ENCODE assay signal across 21 mouse cellular contexts in the genomic region with DNA sequence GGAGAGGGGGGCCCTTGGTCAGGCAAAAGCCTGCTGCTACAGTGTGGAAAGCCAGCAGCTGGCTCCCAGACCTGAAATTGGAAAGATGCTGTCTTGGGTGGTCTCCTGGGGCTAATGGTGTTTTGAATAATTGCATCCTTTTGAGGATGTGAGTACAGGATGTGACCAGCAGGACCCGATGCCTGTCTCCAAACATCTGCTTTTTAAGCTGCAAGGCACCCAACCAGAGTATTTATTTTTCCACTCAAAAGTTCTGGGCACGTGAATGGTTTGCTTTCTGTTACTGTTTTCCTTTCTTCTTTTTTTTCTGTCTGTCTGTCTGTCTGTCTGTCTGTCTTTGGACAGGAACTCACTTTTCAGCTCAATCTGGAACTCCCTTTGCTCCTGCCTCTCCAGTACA. TPM values are rescaled to one million over a fixed set of nuclear protein-coding genes. Genes with fewer than 3 reads are reported as not detected.
"Had no signal": no experiment of that assay in that cellular context is flagged by ENCODE, and none has a peak within 500 bp of the region (broad histone marks: within the 10 kb centered on the region; RNA-seq: fewer than 3 reads in every experiment).

No protein-coding gene starts in this region.

- H3K4me1 ChIP-seq: midbrain, embryonic 15.5 days had no signal

- H3K4me3 ChIP-seq: limb, embryonic 13.5 days; liver, embryonic 15.5 days; midbrain, embryonic 15.5 days; neural tube, embryonic 13.5 days had no signal

- H3K36me3 ChIP-seq: limb, embryonic 13.5 days; liver, embryonic 15.5 days; midbrain, embryonic 15.5 days; neural tube, embryonic 13.5 days had no signal

- H3K27ac ChIP-seq: limb, embryonic 13.5 days; liver, embryonic 15.5 days; midbrain, embryonic 15.5 days; neural tube, embryonic 13.5 days; stomach, postnatal 0 days had no signal

- H3K27me3 ChIP-seq: liver, embryonic 15.5 days; midbrain, embryonic 15.5 days; neural tube, embryonic 13.5 days had no signal

- ATAC-seq: intestine, postnatal 0 days; midbrain, embryonic 15.5 days had no signal

- H3K9me3 ChIP-seq: limb, embryonic 13.5 days; liver, embryonic 15.5 days; midbrain, embryonic 15.5 days; neural tube, embryonic 13.5 days had no signal

- H3K9ac ChIP-seq: limb, embryonic 13.5 days; liver, embryonic 15.5 days; lung, embryonic 14.5 days; midbrain, embryonic 15.5 days; neural tube, embryonic 13.5 days had no signal

- H3K4me2 ChIP-seq: limb, embryonic 13.5 days; liver, embryonic 15.5 days; lung, embryonic 14.5 days; midbrain, embryonic 11.5 days; midbrain, embryonic 15.5 days; neural tube, embryonic 13.5 days had no signal

- DNase-seq: kidney, adult 8-10 months; kidney, postnatal 25 days; lung, embryonic 14.5 days; lung, postnatal 10 days; lung, postnatal 4 days; spleen, adult 18-20 months; thymus, postnatal 14 days had no signal

RNA-seq across cellular contexts. Expression of a gene that starts 6.1 kb away (rescaled TPM):
- total RNA-seq: layer of hippocampus, postnatal 25 days; liver, adult 2 months; monocyte, adult 5-6 weeks had no signal
- polyA plus RNA-seq: kidney, embryonic 16.5 days; limb, embryonic 13.5 days; liver, adult 2 months; lung, embryonic 14.5 days; neural tube, embryonic 13.5 days had no signal

RNA-seq across cellular contexts. Expression of a gene that starts 15.0 kb away (rescaled TPM):
- total RNA-seq: left cerebral cortex, adult 8-10 months; left cerebral cortex, postnatal 25 days had no signal
- polyA plus RNA-seq: intestine, postnatal 0 days; midbrain, embryonic 11.5 days; midbrain, embryonic 15.5 days; neural tube, embryonic 13.5 days had no signal

RNA-seq across cellular contexts. Expression of a gene that starts 27.6 kb away (rescaled TPM):
- total RNA-seq: layer of hippocampus, postnatal 25 days; left cerebral cortex, adult 8-10 months; left cerebral cortex, postnatal 25 days; liver, adult 2 months; megakaryocyte, adult 5-6 weeks; monocyte, adult 5-6 weeks had no signal
- polyA plus RNA-seq: kidney, embryonic 16.5 days; limb, embryonic 13.5 days; liver, embryonic 15.5 days; lung, embryonic 14.5 days; midbrain, embryonic 11.5 days; midbrain, embryonic 15.5 days; neural tube, embryonic 13.5 days had no signal

RNA-seq across cellular contexts. Expression of a gene that starts 48.6 kb away (rescaled TPM):
- total RNA-seq: layer of hippocampus, postnatal 25 days; left cerebral cortex, adult 8-10 months; left cerebral cortex, postnatal 25 days; megakaryocyte, adult 5-6 weeks; monocyte, adult 5-6 weeks had no signal
- polyA plus RNA-seq: limb, embryonic 13.5 days; liver, adult 2 months; liver, embryonic 15.5 days; lung, embryonic 14.5 days; midbrain, embryonic 11.5 days; midbrain, embryonic 15.5 days; neural tube, embryonic 13.5 days had no signal
